14 mouse cellular contexts compared by ENCODE assay signal in genomic region chr14:76918091-76918490, GRCm38 (mm10).
"Had no signal": no experiment of that assay in that cellular context is flagged by ENCODE, and none has a peak within 500 bp of the region (broad histone marks: within the 10 kb centered on the region; RNA-seq: fewer than 3 reads in every experiment).

No protein-coding gene starts in this region.

- H3K9me3 ChIP-seq: liver, embryonic 13.5 days; midbrain, embryonic 12.5 days; midbrain, embryonic 15.5 days; neural tube, embryonic 13.5 days had no signal

- ATAC-seq: midbrain, embryonic 15.5 days had no signal

- H3K4me3 ChIP-seq: liver, embryonic 13.5 days; midbrain, embryonic 12.5 days; midbrain, embryonic 15.5 days; neural tube, embryonic 13.5 days had no signal

- H3K9ac ChIP-seq: liver, embryonic 13.5 days; midbrain, embryonic 12.5 days; midbrain, embryonic 15.5 days; neural tube, embryonic 13.5 days had no signal

- H3K27me3 ChIP-seq: liver, embryonic 13.5 days; midbrain, embryonic 12.5 days; midbrain, embryonic 15.5 days; neural tube, embryonic 13.5 days had no signal

- H3K27ac ChIP-seq: liver, embryonic 13.5 days; midbrain, embryonic 12.5 days; midbrain, embryonic 15.5 days; neural tube, embryonic 13.5 days had no signal

- H3K36me3 ChIP-seq: liver, embryonic 13.5 days; midbrain, embryonic 12.5 days; midbrain, embryonic 15.5 days; neural tube, embryonic 13.5 days had no signal

- DNase-seq: kidney, adult 18-20 months; kidney, adult 9 months; kidney, postnatal 14 days; kidney, postnatal 4 days; left cerebral cortex, postnatal 4 days; liver, embryonic 13.5 days; lung, adult 2 months; lung, postnatal 14 days; lung, postnatal 4 days; thymus, adult 18-20 months; thymus, postnatal 36 days had no signal

- H3K4me1 ChIP-seq: midbrain, embryonic 12.5 days; midbrain, embryonic 15.5 days had no signal

- H3K4me2 ChIP-seq: liver, embryonic 13.5 days; midbrain, embryonic 12.5 days; midbrain, embryonic 15.5 days; neural tube, embryonic 13.5 days had no signal
